Mouse (Mus musculus) mesoderm, embryonic 11.5 days (tissue): ENCODE measurements around the gene Btd.

Experiments used
- DNase-seq: peaks from one replicate; pipeline ENCODE4 v3.0.0-alpha.2; 2012; ENCODE audit warnings: low read depth, low spot score

The Btd gene

DNA sequence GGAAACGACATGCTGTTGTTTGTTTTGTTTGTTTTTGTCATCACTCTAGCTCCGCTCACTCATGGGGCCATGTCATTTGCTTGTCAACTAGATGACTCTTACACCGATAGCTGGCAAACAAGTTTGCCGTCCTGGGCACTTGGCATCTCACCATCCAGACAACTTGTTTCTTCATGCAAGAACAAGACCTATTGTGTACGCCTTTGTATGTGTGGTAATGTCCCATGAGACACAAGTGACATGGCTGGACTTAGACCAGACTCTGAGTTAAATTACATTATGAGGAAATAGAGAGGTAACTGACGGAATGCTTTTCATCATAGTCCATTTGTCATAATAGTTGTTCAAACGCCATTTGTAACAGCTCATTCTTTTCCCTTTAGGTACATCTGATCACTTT, 5.1 kb downstream of the Btd start:
- DNase-seq = no peak

DNA sequence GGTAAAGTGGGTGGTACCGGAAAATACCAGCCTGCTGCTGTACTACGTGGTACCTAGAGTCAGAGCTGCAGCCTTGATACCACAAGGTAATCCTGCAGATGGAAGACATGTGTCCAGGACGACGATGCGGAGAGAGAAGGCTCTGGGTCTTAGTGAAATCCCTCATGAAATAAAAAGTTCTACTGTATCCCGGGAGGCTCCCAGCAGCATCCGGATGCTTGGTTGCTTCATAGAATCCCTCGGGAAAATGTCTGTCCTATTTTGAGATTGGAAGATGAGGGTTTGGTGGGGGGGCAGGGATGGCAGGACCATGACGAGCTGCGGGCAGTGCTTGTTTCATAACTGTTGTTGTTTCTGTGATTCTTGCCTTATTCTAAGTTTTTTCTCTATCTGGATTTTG, 7.2 kb downstream of the Btd start:
- no peak for DNase-seq

DNA sequence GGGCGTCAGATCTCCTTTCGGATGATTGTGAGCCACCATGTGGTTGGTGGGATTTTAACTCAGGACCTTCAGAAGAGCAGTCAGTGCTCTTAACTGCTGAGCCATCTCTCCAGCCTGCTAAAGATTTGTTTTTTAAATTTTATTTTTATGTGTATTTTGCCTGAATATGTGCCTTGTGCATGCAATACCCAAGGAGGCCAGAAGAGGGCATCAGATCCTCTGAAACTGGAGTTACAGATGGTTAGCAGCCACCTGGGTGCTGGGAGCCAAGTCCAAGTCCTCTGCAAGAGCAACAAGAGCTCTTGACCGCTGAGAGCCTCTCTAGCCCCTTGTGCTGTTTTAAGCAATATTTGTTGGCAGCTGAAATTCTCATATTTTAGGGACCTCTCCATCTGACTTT, 9.5 kb downstream of the Btd start:
- no peak for DNase-seq

DNA sequence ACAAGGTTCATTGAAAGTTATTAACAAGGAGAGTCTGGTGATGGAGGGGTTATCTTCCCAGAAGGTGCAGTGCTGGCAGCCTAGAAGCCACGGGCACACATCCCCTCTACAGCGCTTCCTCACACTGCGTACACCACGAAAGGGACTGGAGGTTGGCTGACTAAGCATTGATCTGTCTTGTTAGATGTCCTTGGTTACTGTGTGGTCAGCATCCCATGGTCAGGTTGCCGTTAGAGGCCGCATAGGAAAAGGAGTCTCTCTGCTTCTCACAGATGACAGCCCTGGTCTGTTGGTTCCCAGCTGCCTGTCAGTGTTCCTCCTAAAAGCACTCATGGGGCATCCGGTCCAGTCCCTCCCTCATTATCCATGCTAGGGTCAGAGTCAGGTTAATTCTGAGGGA, 10.4 kb downstream of the Btd start:
- no peak for DNase-seq

DNA sequence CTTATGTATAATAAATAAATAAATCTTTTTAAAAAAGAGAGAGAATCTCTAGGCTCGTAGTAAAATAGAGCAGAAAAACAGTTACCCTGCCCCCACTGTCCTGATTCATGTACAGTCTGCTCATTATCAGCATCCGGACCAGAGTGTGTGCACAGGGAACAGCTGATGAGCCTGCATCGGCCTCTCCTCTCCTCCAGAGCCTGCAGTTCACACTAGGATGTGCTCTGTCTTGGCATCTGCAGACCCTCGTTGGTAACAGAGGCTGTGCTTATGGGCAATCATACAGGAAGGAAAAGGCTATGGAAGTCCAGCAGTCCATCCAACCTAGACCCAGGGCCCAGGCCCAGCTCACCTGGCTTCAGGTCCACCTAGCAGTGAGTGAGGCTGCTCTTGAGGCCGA, 11.3 kb downstream of the Btd start:
- no peak for DNase-seq

DNA sequence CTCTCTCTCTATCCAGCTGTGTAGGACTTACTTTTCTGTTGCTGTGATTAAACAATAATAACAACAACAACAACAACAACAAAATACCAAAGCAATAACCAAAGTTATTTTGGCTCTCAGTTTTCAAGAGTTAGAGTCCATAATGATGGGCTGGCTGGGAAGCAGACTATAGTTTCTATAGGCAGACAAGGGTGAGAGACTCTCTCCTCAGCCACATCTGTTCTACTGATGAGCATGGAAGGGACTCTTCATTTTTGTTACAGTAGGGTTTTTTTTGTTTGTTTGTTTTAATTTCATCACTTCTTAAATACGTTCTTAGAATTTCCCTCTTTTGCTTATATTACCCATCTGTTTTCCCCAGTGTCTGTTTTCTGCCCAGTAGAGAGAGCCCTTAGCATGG, 11.8 kb downstream of the Btd start:
- DNase-seq = no peak

DNA sequence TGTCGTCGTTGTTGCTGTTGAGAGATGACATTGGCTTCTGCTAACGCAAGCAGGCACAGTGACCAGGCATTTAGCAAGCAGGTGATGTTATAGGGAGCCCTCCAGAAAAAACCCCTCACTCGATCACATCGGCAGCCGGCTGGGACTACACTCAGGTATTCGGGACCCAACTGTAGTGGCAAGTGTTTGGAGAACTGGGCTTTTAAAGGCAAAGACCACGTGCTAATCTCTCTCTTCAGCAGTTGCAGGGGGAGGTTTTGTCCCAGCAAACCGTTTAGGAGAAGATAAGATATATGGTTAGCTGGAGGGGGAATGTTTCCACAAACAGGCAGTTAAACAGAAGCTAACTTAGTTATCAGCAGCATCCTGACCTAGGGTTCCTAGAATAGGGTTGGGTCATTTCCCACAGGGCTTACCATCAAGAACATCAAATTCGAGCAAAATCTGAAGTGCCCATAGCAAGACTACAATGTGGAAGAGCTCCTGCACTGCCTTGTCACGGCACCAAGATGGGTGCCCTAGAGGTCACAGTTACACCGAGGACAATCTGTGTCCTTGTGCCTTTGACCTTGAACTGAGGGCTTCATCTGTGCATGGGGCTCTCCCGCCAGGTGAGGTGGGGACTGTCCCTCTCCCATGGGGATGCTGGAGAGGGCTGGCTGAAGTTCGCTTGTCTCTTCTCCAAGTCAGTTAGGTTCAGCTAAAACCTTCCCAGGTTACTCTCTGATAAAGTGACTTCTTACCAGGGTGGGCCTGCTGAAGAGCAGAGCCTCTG, 12.5 kb downstream of the Btd start:
- DNase-seq = no peak

DNA sequence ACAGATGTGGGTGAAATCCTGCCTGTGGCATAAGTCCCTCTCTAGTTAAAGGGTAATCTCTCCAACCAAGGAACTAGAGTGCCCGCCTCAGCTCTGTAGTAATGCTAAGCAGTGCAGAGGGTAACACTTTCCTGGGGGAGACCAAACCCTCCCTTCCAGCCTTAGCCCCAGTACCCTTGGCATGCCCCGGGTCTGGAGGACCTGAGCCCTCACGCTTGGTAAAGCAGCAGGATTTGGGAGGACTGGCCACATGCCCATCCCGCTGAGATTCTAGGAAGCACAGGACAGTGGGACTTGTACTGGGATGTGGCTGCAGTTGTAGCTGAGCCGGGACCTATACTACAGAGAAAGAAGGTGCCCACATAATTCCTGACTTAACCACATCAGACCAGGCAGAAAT, 14.0 kb downstream of the Btd start:
- no peak for DNase-seq

DNA sequence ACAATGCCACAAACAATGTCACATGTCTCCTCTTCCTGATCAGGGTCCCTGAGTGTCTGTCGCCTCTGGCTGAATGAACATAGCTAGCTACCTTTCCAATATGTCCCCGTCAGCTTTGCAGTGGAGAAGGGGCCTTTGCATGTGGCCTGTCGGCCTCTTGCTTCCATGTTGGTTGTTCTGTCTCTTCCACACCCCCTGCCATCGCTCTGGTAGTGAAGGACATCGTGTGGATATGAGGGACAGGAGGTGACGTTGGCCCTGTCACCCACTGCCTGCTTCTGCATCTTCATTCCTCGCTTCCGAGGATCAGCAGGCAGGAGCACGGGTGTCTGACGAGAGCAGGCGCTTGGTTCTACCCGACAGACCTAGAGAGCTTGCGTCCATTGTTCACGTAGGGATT, 14.6 kb downstream of the Btd start:
- DNase-seq = no peak

DNA sequence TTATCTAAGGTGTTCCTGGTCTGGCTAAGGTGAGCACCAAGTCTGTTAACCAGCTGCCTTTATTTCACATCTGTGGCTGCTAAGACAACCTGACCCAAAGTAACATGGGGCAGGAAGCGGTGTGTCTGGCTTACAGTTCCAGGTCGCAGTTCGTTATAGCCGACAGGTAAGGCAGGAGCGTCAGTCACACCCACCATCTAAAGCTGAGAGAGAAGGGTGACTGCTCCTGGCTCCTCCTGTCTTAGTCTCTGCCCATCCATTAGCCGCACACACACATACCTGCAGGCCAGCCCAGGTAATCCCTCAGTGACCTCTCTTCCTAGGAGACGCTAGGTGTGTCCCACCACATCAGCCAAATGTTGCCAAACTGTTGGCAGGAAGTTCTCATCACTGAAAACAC, 15.6 kb downstream of the Btd start:
- DNase-seq = no peak

DNA sequence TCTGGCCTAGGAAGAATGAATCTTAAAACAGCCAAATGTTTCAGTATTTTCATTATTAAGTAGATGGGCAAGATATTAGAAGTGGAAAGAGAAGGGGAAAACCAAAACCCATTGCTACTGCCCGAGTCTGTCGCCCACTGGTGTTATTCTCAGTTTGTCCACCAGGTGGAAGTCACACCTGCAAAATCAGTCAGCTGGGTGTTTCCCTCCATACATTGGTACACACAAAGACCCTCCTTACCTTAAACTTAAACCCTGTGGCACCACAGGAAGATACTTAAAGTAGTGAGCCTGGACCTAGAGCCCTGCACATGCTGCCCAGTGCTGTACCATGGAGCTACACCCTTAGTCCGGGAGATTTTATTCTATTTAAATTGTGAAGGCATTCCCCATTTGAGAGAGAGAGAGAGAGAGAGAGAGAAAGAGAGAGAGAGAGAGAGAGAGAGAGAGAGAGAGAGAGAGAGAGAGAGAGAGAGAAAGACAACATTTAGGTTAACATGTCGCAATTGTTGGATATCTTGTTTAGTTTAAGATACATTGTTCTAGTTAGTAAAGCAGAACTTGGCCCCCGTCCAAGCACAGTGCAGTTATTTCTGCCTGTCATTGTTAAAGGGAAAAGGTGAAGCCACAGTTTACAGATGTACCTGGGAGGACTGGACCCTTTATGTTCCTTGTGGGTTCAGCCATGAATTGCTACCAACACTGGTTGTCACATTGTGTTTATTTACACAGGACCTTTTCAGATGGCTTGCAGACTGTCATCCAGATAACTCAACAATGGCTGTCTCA, 16.2 kb downstream of the Btd start:
- peak; percentile 78 for DNase-seq

DNA sequence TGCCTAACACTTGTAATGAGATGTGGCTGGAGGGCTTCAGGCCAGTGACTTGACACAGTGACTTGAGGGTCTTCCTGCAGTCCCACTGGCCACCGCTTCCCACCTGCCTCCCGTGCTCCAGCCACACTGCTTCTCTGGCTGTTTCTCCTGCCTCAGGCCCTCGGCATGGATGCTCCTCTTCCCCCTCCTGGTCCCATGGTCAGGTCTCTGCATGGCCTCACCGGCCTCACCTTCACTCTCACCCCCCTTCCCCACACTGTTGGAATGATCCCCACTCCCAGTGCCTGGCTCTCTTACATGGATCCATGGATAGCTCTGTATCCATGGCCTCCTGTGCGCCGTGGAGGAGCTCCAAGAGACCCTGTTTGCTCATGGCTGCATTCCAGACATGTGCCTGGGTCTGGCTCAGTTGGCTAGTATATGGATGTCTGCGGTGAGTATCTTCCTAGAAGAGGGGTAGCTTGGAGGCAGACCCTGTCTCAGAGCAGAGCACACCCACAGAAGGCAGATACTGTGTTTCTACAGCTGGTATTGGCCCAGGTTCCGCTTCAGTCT, 17.4 kb downstream of the Btd start:
- no peak for DNase-seq

DNA sequence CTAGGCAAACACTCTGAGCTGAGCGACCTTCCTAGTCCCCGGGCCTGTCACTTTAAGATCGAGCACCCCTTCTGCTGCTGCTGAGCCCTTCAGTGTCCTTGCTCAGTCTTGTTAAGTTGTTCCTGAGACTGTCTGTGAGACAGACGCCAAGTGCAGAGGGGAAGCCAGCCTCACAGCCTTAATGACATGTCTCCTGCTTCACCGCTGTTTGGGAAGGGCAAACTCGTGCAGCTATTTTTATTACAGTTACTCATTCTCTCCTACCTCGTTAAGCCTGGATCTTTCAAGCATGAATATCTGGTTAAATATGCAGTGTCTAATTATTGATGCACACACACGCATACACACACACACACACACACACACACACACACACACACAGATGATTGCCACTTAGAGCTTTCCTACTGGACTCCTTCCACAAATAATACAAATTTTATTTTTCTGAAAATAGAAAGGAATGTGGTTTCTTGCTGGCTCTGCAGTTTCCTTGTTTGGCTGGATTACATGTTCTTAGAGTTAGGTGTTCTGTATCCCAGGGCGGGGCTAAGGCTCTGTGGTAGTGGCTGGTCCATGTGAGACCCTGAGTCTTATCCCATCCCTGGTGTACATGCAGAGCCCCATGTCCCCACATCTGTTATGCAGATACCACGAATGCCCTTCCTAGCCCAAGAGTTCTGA, 18.8 kb downstream of the Btd start:
- DNase-seq = no peak

DNA sequence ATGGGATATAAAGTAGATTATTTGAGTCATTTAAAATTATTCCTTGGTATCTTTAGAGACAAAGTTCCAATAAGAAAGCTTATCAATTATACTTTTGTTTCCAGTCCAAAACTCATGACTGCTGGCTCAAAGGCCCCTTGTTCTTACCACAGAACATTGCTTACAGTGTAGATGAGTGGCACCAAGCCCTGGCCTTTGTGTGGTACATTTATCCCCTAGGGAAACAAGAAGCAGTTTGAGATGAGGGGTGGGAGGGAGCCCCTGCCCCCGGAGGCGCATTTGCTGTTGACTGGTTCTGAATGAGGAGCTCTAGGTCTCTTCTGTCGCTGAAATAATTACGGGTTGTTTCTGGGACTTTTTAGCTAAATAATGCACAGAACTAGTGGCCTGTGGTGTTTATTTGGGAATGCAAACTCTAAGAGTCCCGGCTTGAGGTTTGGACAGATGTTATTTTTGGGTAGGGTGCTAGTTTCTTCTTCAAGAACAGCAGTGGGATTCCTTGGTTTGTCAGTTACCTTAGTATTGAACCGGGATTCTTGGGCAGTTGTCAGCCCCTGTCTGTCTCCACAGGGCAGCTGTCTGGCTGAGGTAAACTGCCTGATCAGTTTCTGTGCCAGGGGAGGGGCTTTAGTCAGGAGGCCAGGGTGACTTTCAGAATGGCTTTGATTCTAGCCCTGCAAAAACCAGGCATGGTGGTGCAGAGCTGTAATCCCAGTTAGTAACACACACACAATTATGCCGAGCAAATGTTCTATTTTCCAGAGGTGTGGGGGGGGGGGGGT, 19.7 kb downstream of the Btd start:
- DNase-seq = no peak

DNA sequence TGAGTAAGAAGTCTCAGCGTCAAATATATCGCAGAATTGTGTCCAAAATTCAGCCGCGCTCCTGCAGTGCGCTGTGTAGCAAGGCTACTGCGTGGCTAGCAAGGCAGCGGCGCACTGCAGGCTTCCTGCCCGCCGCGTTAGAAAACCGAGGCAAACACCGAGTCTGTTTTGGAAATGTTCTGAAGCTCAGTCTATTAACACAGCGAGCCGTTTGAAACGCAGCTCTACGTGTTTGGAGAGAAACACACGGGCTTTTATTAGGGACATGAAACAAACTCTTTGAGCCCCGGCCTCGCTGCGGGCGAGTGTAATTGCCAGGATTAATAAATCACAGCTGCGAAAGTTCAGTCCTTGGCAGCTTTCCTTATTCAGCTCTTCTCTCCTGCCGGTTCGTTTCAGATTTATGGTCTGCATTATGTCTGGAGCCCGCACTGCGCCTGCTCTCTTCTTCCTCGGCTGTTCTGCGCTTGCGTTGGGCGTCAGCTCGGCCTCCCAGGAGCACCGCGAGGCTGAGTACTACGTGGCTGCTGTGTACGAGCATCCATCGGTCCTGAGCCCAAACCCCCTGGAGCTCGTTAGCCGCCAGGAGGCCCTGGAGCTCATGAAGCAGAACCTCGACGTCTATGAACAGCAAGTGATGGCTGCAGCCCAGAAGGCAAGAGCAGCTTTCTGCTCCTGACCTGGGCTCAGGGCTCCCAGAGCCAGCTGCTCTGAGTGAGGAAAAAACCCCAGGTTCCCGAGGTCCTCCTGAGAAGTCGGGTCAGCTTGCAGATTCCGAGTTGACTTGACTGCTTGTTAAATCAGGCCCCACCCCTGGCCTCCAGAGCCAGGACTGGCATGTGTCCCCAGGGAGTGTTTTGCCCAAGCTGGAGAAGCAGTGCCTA, 21.1 kb downstream of the Btd start:
- DNase-seq = peak; percentile 95

DNA sequence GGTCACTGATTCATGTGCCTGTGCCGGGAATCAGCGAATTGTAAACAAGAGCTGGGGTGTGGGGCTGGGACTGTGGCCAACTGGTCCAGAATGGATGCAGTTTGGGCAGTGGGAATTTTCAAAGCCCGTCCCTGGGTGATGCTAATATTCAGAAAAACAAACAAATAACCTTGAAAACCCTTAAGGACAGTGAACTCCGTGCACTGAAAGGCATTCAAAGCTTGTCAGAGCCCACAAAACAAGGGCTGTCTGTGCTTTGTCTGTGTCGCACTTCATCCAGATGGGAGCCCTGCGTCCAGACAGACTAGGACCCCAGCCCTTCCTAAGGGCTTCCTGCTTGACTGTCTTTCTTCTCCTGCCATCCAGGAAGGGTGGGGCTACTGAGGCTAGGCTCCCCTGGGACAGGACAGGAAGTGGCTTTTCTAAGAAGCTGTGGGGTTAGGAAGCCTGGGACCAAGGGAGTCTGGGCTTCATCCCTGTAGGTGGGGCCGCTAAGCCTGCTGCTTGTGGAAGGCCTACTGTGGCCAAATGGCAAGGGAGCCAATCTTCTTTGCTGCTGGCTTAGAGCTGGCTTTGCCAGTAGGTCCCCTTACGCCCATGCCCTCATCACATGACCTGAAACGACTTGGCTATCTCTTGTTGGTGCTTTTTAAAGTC, 21.9 kb downstream of the Btd start:
- DNase-seq = peak; percentile 63

DNA sequence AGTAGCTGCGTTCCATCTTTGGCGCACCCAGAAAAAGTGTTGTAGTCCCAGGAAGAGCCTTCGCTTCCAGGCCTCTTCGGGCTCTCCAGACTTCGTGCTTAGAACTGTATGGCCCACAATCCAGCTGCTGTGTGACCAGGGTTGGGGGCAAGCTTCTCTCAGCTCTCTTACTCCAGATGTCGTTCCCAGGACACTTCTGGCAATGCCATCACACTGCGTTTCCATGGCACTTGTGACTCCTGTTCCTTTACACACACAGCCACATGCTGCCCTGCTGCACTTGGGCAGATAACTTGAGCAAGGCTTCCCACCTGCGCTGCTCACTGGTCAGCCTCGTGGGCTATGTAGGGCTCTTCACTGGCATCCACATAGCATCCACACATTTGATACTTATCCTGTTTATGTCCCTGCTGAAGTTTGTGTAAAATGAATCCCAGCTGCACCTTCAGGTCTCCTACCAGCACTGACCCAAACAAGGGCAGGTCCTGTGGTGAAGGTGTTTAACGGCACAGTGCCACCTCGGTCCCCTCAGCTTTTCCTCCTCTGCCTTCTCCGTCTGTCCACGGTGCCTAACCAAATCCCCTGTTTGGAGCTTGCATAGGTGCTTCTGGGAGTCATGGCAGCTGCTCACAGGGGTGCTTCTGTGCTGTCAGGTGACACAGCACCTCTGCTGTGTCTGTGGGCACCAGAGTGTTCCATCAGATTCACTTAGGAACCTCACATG, 22.7 kb downstream of the Btd start:
- DNase-seq = no peak

DNA sequence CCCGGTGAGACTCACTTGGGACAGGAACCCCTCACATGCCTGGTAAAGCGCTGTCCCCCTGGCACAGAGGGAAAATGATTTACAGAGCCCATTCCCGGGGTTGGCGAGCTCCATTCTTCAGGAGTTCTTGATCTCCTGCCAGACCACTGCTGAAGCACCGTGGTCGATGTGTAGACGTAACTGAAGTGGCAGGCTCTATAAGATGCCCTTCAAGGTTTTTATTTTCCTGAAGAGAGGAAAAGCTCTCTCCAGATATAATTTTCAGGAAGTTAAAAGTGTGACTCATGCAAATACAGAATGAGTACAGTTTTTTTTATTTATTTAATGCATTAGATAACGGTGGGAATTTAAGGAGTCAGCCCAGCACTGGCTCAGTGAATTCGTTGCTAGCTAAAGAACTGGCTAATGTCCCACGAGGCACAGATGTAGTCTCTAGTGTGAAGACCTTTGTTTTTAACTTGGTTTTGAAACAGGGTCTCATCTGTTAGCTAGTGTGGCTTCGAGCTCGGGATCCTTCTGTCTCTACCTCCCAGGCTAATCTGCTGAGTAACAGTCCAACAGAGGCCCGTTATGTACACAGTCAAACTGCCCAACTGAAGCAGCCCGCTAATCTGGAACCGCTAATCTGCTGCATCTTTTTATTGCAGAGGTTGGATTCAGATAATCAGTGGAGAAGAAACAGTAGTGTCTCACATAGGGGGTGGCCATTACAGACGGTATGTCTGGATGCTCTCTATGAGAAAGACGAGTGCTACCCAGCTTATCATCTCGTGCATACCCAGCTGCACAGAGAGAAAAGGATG, 23.5 kb downstream of the Btd start:
- DNase-seq = no peak
